Mouse (Mus musculus): Measurements from ENCODE around the gene Zcwpw1.
"Not testable (repeated sequence)": the region's sequence is repeated elsewhere in the genome, so short reads cannot be mapped to it uniquely, and the experiment has no call there.

Gene Zcwpw1

DNA sequence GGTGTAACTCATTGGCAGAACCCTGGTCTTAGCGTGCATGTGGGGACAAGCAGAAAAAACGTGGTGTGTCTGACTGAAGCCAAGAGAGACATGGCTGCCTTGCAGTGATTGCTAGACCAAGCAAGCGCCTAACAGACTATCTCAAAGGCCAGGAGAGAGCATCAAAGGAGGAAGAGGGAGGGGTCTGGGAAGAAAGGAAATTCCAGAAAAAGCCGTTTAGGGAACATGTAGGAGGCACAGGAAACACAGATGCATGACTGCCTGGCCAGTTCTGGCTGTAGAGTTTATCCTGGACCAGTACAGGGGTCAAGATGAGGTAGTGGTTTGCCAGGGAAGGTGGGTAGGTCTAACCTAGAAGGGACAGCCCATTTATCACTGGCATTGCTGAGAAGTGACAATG is 45.9 kb downstream of the Zcwpw1 start:
- in situ Hi-C loops (cut with MboI, MseI): no loop called here

DNA sequence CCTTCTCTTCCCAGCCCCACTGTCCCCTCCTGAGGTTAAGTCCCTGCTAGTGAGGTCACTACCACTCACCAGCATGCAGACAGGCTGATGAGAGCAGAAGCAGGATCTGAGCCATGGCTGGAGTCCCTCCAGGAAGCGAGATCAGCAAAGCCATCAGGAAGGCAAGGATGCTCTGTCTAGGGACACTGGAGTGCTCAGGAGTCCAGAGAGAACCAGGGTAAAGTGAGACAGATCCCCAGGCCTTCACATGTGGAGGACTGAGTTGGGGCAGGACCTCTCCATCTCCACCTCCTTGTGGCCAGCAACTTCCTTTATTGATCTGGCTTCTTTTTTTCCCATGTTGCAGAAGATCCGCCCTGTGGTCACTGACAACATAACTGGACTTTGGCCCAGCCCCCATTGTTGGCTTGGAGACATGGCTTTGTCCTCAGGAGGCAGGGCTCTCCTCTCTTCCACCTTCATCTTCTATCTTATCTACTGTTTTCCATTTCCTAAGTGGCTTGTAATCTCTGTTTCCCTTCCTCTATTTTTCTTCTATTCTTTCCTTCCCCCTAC is 48.4 kb downstream of the Zcwpw1 start, which contains the start of gene Pilra:
Gene Pilra (minus strand): TSS at position 316 of the 555 bp plus-strand sequence.
- in situ Hi-C loops (cut with MboI, MseI): not testable (repeated sequence)

DNA sequence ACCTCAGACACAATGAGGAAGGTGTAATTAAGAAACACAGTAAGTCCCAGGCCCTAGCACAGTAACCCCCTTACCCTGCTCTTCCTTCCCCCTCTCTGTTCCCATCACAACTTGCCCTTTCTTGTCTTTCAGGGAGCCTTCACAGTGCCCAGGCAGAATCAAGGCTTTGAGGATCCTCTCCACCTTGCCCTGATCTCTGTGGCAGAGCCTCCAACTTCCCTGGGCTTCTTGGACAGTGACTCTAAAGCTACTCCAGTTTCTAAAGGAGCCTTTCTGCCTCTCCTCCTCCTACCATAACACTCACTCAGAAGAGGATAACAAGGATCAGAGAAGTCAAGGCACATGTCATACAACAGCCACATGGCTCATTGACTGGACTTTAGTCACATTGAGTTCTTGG is 49.0 kb downstream of the Zcwpw1 start:
- in situ Hi-C loops (cut with MboI, MseI): no loop called here

DNA sequence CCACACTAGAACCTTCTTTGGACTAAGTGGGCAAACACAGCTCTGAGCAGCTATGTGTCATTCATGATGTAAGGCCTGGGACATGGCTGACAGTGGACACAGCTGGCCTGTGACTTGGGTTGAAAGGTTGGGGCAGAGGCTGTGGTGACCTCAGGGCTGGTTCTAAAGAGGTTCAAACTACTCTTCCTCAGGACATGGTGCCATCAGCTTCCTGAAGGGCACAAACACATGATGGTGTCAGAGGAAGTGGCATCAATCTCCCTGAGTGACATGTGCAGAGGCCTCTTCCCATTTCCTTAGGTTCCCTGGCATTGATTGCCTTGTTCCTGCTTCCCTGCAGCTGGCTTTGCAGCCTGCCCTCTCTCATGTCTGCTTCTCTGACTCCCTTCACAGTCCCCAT is 49.5 kb downstream of the Zcwpw1 start:
- in situ Hi-C loops (cut with MboI, MseI): not testable (repeated sequence)

DNA sequence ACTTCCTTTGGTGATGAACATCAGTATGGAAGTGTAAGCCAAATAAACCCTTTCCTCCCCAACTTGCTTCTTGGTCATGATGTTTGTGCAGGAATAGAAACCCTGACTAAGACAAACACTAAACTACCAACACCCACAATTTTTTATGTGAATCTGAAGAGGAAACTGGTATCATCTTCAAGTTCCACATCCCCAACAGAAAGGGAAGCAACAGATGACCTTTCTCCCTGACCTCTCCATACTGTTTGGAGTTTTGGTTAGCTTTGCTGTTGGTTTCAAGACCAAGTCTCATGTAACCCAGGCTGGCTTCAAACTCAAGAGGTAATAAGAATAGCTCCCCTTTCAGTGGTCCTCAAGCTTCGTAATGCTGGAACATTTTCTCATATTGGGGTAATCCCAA is 62.7 kb downstream of the Zcwpw1 start:
- in situ Hi-C loops (cut with MboI, MseI): not testable (repeated sequence)

DNA sequence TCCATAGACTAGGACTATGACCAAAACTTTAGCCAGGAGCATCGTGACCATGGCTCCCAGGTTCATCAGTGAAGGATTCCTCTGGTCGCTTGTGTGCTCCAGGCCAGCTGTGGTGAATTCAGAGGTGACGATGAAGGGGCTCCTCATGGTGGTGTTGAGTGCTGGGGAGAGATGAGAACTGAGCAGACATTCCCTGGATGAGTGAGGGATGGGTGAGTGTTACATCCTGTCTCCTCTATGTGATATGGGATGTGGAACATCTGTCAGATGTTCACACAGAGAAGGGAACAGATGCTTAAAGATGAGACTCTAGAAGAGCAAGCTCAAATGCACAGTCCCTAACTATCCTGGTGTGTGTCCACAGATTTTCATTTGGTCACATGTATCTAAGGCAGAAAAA is 67.3 kb downstream of the Zcwpw1 start:
- in situ Hi-C loops (cut with MboI, MseI): not testable (repeated sequence)

DNA sequence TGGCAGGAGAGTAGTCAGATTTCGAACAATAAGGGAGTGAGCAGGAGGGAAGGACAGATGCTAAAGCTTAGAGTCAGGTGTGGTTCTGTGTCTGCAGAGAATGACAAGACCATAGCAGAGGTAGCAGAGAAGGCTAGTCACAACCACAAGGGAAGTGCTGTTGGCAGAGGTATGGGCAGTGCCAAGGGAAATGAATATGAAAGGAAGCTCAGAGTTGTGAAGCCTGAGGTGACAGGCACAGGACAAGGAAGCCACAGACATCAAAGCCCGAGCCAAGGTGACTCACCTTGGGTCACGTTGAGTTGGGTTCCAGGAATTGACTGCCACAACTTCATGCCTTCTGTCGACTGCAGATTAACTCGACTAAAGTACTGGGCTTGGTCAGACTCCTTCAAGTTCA is 69.3 kb downstream of the Zcwpw1 start:
- in situ Hi-C loops (cut with MboI, MseI): not testable (repeated sequence)

DNA sequence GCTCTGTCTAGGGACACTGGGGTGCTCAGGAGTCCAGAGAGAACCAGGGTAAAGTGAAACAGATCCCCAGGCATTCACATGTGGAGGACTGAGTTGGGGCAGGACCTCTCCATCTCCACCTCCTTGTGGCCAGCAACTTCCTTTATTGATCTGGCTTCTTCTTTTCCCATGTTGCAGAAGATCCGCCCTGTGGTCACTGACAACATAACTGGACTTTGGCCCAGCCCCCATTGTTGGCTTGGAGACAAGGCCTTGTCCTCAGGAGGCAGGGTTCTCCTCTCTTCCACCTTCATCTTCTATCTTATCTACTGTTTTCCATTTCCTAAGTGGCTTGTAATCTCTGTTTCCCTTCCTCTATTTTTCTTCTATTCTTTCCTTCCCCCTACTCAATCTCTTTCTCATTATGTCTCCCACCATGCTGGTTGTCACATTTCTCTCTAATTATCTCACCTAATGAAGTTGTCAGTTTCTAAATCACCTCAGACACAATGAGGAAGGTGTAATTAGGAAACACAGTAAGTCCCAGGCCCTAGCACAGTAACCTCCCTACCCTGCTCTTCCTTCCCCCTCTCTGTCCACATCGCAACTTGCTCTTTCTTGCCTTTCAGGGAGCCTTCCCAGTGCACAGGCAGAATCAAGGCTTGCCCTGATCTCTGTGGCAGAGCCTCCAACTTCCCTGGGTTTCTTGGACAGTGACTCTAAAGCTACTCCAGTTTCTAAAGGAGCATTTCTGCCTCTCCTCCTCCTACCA is 70.5 kb downstream of the Zcwpw1 start, which contains the start of gene Pilrb1:
Gene Pilrb1 (minus strand): TSS at position 147 of the 751 bp plus-strand sequence.
- in situ Hi-C loops (cut with MboI, MseI): not testable (repeated sequence)

DNA sequence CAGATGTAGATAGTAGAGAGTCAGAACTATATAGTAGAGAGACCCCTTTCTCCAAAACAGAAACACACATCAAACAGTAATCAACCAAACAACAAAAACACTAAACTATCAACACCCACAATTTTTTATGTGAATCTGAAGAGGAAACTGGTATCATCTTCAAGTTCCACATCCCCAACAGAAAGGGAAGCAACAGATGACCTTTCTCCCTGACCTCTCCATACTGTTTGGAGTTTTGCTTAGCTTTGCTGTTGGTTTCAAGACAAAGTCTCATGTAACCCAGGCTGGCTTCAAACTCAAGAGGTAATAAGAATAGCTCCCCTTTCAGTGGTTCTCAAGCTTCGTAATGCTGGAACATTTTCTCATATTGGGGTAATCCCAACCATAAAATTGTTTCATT is 76.4 kb downstream of the Zcwpw1 start:
- in situ Hi-C loops (cut with MboI, MseI): not testable (repeated sequence)

DNA sequence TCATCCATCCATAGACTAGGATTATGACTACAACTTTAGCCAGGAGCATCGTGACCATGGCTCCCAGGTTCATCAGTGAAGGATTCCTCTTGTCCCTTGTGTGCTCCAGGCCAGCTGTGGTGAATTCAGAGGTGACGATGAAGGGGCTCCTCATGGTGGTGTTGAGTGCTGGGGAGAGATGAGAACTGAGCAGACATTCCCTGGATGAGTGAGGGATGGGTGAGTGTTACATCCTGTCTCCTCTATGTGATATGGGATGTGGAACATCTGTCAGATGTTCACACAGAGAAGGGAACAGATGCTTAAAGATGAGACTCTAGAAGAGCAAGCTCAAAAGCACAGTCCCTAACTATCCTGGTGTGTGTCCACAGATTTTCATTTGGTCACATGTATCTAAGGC is 81.0 kb downstream of the Zcwpw1 start:
- in situ Hi-C loops (cut with MboI, MseI): not testable (repeated sequence)

DNA sequence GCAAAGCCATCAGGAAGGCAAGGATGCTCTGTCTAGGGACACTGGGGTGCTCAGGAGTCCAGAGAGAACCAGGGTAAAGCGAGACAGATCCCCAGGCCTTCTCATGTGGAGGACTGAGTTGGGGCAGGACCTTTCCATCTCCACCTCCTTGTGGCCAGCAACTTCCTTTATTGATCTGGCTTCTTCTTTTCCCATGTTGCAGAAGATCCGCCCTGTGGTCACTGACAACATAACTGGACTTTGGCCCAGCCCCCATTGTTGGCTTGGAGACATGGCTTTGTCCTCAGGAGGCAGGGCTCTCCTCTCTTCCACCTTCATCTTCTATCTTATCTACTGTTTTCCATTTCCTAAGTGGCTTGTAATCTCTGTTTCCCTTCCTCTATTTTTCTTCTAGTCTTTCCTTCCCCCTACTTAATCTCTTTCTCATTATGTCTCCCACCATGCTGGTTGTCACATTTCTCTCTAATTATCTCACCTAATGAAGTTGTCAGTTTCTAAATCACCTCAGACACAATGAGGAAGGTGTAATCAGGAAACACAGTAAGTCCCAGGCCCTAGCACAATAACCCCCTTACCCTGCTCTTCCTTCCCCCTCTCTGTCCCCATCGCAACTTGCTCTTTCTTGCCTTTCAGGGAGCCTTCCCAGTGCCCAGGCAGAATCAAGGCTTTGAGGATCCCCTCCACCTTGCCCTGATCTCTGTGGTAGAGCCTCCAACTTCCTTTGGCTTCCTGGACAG is 84.2 kb downstream of the Zcwpw1 start, which contains the start of gene Pilrb2:
Gene Pilrb2 (minus strand): TSS at position 172 of the 737 bp plus-strand sequence.
- in situ Hi-C loops (cut with MboI, MseI): not testable (repeated sequence)

Measured in T-helper 1 cell (primary cell).